Mouse (Mus musculus) telencephalon, adult 2 months (tissue): ENCODE results near the gene Arfgap1.

Experiments used
- DNase-seq: peaks from one replicate; pipeline ENCODE4 v3.0.0-alpha.2; 2011; ENCODE audit warnings: low read depth, low spot score

The Arfgap1 gene

DNA sequence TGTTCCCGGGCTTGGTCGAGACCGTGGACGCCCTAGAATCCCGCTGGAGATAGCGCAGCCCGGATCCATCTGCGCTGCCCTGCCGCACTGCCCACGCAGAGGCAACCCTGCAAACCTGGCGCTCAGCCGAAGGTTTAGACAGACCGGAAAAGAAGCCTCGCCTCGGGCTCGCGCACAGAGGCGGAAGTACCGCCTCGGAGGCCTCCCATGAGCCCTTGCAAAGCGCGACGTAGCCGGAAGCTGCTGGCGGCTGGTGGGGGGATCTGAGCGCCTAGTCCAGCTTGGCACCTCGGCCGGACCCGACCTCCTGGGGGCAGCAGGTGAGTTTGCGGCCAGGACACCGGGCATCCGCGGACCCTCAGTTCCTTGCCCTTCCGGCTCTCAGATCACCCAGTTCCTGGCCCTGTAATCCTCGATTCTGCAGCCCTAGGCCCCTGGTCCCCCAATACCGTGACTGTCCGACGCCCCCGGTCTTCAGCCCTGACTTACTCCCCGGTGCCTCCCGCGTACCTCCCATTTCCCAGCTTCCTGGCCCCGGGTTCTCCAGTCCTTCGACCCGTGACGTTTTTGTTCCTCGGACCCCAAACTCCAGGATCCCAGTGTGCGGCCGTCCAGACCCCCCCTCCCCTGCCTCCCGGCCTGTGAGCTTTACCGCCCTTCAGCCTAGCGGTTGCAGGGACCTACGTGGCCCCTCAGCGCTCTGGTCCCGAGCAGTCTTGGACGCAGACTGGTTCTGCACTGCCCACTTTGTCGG is at the start of gene Arfgap1:
Arfgap1 (plus strand) TSS at position 216 of the 754 bp plus-strand sequence.
- peak; percentile 90 for DNase-seq

DNA sequence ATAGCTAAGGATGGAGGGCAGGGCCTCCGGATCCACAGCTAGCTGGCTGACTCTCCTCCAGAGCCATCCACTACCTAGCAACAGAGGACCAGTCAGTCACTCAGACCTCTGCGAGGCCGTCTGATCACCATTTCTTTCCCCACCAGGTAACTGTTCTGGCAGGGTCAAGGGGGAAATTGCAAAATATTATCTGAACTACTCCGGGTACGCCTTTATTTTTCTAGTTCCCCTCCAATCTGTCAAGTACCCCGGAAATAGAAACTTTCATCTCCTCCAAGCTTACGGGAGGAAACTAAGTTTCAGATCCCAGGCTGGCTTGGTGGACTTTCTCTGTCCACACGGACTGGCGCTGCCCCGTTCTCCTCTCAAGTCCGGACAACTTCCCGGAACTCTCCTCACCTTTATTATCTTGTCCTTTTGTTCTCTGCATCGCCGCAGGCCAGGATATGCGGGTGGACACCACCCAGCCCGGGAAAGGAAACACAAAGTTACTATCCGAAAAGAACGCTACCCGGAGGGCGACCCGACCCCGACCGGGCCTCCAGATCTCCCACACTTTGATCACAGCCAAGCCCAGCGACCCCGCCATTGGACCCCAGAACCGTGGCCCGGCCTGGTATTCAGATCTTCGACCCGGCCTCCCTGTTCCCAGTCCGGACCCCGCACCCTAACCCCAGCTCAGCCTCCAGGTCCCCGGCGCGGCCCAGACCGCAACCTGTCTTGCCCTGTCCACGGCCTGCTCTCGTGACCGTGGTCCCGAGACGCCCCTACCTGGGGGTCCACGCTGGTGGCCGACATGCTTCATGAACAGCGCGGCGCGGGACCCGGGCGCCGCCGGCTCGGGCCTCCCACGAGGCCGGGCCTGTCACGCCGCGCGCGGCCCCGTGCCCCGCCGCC is 46.9 kb upstream of the Arfgap1 start:
- DNase-seq, result no peak

DNA sequence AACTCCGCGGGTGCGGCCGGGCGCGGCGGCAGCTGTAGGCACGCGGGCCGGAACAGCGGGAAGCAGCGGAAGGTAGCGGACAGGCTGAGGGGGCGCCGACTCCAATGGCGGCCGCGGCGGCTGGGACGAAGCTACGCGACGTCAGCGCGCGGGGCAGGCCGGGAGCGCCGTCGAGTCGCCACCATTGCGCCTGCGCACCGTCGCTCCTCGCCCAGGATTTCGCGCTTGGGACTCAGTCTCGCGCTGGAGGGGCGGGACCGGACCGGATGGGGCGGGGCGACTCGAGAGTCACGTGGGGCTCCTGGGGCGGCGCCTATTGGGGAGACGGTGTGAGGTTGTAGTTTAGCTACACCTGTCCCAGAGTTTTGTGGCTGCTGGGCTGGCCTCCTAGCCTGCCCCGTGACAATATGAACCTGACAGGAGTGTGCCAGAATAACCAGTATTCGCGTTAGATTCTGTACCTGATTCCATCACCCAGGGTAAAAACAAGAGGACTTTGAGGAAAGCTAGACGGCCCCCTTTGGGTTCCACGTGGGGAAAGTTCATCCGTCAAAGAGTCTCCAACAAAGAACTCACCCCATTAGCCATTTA is 46.1 kb upstream of the Arfgap1 start, which contains the start of gene Ythdf1:
Ythdf1 (minus strand) TSS at position 140 of the 591 bp plus-strand sequence.
- peak; percentile 83 for DNase-seq

DNA sequence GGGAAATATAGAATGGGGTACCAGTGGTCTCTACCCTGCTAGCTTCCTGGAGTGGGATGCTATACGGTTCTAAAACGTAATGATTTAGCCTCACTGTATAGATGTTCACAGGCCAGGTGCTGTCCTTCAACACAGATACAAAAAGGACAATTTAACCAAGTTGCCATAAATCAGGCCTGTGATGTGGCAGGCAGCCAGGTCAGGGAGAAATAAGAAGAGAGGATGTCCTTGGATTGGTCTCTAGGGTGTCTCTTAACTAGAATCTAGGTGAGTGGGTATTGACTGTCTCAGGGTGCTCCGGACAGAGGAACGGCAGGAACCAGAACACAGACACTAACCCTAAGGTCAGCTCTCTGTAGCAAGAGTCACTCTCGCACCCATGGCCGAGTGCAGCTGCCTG is 44.3 kb upstream of the Arfgap1 start:
- no peak for DNase-seq

DNA sequence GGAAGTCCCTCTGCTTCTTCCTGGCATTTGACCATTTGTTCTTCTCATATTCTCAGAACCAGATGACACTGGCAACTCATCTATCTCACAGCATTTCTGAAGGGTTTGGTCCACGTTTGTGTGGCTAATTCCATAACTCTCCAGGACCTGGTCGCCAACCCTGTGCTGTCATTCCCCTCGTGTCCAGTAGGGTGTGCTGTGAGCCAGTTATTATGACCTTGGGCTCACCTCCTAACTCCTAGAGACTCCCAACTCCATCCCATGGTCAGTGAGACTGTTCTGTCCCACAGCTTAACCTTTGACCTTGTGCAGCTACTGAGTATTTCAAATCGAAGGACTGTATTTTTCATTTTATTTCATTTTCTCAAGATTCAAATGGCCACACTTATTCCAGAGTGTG is 41.8 kb upstream of the Arfgap1 start:
- peak; percentile 23 for DNase-seq

DNA sequence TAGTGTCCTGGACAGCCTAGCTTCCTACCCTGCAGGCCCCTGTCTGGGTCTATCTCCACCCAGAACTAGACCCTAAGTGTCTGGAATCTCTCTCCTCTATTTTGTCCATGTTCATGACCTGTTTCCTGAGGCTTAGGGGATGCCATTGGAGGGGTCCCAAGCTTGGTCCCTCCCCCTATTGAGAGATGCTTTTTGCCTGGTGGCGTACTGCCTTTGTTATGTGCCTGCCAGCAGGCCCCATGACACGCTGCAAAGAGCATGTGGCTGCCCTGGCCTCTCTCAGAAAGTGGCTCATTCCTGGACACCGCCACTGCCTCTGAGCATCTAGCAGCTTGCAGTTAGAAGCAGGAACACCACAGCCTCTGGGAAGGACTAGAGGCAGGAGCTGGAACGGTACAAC is 38.3 kb upstream of the Arfgap1 start, which contains the start of gene Birc7:
Birc7 (plus strand) TSS at position 301 of the 400 bp plus-strand sequence.
- no peak for DNase-seq

DNA sequence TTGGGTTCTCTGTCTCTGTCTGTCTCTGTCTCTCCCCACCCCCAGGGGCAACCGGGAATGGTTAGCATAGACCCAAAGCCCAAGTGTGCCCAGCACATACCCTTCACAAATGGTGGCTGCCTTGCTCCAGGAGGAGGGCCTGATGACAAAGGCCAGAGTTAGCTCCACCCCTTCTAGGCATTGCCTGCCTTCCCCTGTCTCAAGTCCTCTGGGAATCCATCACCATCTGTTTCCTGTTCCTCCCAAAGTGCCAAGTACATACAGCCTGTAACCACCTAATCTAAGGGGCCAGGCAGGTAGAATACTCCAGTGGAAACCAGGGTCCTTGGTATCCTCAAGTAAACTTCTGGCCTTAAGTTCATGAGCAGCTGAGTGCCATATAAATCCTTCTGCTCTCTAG is 34.6 kb upstream of the Arfgap1 start:
- DNase-seq, result no peak

DNA sequence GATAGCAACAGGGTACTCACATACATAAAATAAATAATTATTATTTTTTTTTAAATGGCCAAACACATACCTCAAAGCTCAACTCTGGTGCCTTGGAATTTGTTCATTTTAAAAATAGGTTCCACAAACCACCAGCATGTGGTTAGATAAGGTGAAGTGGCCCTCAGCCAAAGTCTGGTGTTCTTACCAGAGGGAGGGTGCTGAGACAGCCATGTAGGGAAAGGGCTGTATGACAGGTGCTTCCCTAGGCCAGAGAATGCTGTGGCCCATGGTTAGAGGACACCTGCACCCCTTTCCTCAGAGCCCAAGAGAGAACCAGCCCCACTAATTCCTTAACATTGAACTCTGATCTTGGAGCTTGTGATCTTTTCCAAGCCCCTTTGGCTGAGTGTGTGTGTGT is 26.8 kb upstream of the Arfgap1 start:
- DNase-seq, result no peak

DNA sequence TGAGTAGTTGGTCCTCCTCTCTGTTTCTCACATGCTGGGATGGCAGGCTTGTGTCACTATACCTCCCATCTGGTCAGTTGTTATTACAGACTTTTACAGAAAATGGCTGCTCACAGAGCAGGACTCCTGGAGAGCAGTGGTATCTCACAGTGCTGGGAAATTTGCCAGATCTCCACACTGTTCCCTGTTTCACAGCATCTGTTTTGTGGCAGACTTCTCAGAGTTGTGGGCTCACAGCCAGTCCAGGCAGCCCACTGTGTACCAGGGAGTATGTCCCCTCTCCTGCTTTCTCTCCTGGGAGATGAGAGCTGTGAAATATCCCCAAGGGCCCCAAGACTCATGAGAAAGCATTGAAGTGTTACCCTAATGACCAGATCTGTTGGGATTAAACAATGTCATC is 25.2 kb upstream of the Arfgap1 start:
- peak; percentile 21 for DNase-seq

DNA sequence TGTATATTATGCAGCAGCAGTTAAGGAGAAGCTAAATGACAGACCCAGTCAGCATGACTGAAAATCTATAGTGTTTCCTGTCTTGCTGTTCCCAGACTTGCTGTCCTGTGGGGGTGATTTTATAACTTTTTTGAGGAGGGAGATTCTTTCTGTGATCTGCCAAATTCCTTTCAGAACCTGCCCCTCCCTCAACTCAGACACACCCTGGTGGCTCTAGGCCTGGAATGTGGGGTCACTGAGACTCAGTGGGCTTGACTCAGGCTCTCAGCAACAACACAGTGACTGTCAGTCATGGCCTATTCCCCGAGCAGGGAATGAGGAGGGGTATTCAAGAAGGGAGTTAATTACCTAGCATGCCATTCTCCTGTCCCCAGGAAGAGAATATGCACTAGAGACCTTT is 17.1 kb upstream of the Arfgap1 start:
- DNase-seq, result no peak

DNA sequence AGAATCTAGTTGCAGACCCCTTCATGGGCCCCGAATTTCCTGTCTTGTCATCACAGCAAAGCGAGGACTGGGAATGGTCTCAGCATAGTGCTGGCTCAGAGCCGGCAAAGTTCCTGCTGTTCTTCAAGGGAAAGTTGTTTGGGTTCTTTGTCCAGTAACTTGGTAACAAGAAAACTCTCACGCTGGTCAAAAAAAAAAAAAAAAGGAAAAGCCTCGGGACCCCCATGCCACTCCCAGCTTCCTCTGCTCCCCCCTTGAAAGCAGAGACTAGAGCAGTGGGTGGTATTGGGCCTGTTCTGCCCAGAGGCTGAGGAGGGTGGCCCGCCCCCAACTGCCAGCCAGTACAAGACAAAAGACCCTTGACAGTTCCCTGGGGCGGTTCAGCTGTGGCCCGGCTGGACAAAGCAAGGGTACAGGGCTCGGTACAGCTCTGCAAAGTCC is 14.3 kb upstream of the Arfgap1 start:
- DNase-seq, result no peak

DNA sequence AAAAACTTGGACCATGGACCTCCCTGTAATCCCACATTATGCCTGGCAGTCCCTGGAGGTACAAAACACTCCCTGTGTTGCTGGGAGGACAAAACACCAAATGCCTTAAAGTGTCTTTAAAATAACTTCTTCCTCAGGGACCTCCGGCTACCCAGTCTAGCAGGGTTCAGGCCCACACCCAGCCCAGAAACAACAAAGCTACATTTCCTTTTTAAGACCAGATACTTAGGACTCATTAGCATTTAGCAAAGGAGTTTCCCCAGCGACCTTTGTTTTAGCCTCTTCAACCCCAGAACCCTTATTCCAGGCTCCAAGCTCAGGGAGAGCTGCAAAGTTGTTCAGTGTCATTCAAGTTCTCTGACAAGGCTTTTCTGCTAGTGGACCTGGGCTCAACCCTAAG is 13.4 kb upstream of the Arfgap1 start:
- DNase-seq, result no peak

DNA sequence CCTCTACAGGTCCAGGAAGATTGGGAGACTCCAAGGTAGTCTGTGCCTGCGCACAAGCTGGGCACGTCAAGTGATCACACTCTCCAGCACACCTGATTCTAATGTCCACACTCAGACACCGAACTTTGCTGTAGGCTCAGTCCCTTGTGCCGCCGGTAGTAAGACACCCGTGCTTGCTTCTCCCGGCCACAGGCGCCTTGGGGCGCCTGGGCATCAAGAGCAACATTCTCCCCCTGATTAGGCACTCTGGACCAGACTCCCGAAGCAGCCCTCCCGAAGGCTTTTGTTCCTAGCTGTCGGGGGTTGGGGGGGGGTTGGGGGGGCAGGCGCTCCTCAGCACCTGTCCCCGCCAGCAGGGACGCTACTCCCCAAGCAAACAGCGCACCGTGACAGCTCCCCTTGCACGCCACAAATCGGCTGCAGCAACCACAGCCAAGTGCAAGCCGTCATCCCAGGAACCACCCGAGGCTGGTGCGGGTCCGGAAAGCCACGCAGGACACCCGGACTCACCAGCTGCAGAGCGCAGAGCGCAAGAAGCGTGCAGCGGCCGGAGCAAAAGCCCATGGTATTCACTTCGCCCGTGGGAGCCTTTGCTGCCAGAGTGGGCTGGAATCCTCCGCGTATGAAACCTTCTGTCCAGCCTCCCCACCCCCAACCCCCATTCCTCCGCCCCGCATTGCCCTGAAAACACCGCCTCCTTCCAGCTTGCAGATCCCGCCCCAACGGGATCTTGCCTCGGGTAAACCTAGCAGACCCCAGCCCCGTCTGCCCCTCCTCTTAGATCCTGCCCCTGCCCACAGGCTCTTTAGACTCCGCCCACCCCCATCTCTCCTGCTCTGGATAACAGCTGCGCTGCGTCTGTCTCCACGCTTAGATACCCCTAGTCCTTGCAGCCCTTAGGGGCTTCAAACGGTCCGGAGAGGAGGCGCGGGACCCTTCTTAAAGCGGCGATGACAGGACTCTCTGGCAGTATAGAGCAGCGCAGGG is 12.7 kb upstream of the Arfgap1 start, which contains the start of gene Nkain4:
Nkain4 (minus strand) TSS at position 639 of the 987 bp plus-strand sequence.
- peak; percentile 15 for DNase-seq

DNA sequence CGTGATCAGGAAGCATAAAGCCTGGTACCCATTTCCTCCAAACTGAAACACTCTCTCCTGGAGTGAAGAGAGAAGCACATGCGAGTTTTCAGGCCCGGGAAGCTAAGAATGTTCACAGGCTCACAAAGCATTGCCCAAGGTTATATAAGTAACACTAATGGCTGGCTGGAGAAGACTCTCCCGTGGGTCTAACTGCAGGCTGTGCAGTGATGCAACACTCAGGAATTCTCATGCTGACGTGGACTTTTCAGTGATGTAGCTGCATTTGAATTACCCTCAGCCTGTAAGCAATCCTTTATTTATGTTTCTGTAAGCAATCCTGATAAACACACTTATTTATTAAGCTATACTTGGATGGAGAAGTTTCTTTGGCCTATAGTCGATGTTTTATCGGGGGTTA is 7.4 kb upstream of the Arfgap1 start:
- DNase-seq, result no peak

DNA sequence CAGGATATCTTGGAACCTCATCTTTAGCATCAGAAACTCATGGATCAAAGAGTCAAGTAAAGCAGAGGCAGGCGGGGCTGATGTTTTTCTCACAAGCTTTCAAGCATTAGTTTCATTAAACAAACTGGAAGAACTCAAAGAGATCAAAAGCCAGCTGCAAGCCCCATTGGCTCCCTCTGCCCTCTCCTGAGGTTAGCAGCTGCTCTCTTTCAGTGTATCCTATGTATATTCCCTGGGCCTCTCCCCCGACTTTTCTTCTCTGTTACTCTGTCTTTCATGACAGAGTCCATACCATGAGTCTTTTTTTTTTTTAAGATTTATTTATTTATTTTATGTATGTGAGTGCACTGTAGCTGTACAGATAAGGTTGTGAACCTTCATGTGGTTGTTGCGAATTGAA is 6.8 kb upstream of the Arfgap1 start:
- DNase-seq, result no peak

DNA sequence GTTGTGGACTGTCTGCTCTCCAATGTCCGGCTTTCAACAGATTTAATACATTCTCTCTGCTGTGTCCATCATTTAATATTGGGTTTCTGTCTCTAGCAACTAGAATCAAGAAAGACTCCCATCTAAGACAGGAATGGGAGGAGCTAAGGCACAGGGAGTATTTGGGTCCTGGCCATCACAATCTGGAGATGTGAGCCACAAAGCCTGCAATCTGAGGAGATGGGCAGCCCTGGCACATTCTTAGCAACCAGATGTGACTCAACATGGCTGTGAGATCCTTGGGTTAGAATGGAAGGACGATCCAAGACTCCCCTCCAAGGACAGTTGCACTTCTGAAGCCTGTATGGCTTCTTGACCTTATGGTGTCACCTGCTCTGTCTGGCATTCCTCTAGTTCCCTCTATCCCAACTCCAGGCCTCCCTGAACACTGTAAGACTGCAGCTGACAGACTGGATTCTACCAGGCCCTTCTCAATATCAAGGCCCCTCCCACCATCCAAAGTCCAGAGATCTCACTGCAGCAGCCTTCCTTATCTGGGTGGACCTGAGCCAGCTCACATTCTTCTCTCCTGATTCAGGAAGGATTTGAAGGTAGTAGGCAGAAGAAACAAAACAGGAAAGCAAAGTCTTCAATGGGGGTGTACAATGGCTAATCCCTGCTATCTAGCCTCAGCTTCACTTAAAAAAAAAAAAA is 4.3 kb upstream of the Arfgap1 start:
- no peak for DNase-seq

DNA sequence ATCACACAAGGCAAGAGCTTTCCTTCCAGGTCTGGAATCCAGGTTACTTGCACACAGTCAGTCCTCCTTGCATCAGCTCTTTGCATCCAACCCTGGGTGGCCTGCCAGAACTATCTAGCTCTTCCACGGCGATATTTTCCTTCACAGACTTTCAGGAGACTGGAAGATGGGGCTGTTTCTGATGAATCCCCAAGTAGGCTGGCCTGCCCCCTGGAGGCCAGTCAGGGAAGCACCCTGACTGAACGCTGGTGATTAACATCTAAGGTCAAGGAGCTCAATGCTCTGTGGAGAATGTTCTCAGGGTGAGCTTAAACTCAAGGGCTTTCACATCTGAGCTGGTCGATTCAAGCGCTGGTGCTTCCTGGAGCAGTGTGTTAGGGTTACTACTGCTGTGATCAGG is 3.1 kb upstream of the Arfgap1 start:
- peak; percentile 21 for DNase-seq

DNA sequence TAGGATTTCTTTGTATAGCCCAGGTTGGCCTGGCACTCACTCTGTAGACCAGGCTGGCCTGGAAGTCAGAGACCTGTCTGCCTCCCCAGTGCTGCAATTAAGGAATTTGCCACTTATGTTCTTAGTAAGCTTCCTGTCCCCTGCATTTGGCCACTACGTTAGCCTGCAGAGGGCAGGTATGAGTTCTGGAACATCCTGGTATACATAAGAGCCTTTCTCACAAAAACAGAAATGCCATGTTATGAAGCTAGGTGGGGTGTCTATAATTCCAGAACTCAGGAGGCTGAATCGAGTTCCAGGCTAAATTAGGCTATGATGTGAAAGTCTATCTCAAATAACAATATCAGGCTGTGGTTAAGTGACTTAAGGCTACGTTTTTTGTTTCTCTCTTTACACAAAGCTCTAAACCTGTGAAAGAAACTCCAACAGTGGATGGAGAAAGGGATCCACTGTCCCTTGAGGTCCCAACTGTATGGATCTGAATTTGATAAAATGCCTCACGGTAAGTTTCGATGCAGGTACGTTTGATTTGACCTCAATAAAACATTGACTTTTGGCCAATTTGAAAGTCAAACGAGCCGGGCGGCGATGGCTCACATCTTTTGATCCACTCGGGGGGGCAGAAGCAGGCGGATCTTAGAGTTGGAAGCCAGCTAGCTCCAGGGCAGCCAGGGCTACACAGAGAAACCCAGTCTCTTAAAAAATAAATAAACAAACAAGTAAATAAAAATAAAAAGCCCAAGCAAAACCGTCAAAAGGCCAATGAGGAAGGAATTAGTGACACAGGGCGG is 738 bp upstream of the Arfgap1 start:
- peak; percentile 58 for DNase-seq

DNA sequence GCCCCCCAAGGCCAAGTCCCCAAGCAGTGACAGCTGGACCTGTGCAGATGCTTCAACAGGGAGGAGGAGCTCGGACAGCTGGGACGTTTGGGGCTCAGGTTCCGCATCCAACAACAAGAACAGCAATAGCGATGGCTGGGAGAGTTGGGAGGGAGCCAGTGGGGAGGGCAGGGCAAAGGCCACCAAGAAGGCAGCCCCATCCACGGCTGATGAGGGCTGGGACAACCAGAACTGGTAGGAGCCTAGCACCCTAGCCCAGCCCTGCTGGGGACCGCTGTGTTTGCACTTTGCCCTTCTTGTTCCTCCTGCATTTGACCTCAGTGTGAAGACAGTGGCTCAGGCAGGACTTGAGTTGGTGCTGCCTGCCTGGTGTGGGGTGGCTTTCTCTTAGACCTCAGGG is 14.1 kb downstream of the Arfgap1 start:
- no peak for DNase-seq
